Mouse (Mus musculus) spleen, embryonic (tissue): ENCODE results near the gene Tcf7l1.

Experiments
- CTCF ChIA-PET: fragments of 350-600 bp; sonication (Branson Sonifier 250); formaldehyde crosslinking; loops from one replicate; lab custom pipeline; 2022; lab: Charles Lee

Gene Tcf7l1

GRCm38 (mm10) chr6:72699467-72700126 is 89.5 kb downstream of the Tcf7l1 start:
- CTCF ChIA-PET, result no interaction called here

GRCm38 (mm10) chr6:72698559-72698958 is 90.5 kb downstream of the Tcf7l1 start:
- CTCF ChIA-PET, result no interaction called here

GRCm38 (mm10) chr6:72696601-72697335 is 92.3 kb downstream of the Tcf7l1 start:
- CTCF ChIA-PET, result no interaction called here

GRCm38 (mm10) chr6:72694791-72695204 is 94.3 kb downstream of the Tcf7l1 start:
- CTCF ChIA-PET, result no interaction called here

- CTCF ChIA-PET, result no interaction called here
Measured at GRCm38 (mm10) chr6:72694047-72694790, 94.8 kb downstream of the Tcf7l1 start.

GRCm38 (mm10) chr6:72692469-72692868 is 96.6 kb downstream of the Tcf7l1 start:
- CTCF ChIA-PET, result no interaction called here

GRCm38 (mm10) chr6:72691549-72691948 is 97.5 kb downstream of the Tcf7l1 start:
- CTCF ChIA-PET, result no interaction called here

- CTCF ChIA-PET, result no interaction called here
Measured at GRCm38 (mm10) chr6:72690595-72690994, 98.5 kb downstream of the Tcf7l1 start.

- CTCF ChIA-PET, result no interaction called here
Measured at GRCm38 (mm10) chr6:72690001-72690400, 99.1 kb downstream of the Tcf7l1 start.

- CTCF ChIA-PET, result no interaction called here
Measured at GRCm38 (mm10) chr6:72689046-72689445, 100.0 kb downstream of the Tcf7l1 start.

GRCm38 (mm10) chr6:72685165-72685564 is 103.9 kb downstream of the Tcf7l1 start:
- CTCF ChIA-PET, result no interaction called here

GRCm38 (mm10) chr6:72684260-72684805 is 104.7 kb downstream of the Tcf7l1 start:
- CTCF ChIA-PET, result no interaction called here

- CTCF ChIA-PET, result no interaction called here
Measured at GRCm38 (mm10) chr6:72682238-72682637, 106.8 kb downstream of the Tcf7l1 start.

GRCm38 (mm10) chr6:72680936-72681335 is 108.1 kb downstream of the Tcf7l1 start:
- CTCF ChIA-PET, result no interaction called here

GRCm38 (mm10) chr6:72678631-72679030 is 110.4 kb downstream of the Tcf7l1 start:
- CTCF ChIA-PET, result no interaction called here

- CTCF ChIA-PET, result interaction anchor here (0.6 kb wide), 1 partner anchor 144 kb away, joined by 3 read pairs; no protein-coding TSS in a partner anchor
Measured at GRCm38 (mm10) chr6:72677510-72678220, 111.4 kb downstream of the Tcf7l1 start.

GRCm38 (mm10) chr6:72677079-72677478 is 112.0 kb downstream of the Tcf7l1 start:
- CTCF ChIA-PET, result no interaction called here

GRCm38 (mm10) chr6:72676376-72676775 is 112.7 kb downstream of the Tcf7l1 start:
- CTCF ChIA-PET, result no interaction called here

- CTCF ChIA-PET, result no interaction called here
Measured at GRCm38 (mm10) chr6:72673751-72674150, 115.3 kb downstream of the Tcf7l1 start.

- CTCF ChIA-PET, result no interaction called here
Measured at GRCm38 (mm10) chr6:72671129-72671528, 117.9 kb downstream of the Tcf7l1 start.

- CTCF ChIA-PET, result interaction anchor here (1.1 kb wide), 1 partner anchor 31 kb away, joined by 3 read pairs; no protein-coding TSS in a partner anchor
Measured at GRCm38 (mm10) chr6:72667021-72667420, 122.0 kb downstream of the Tcf7l1 start.
